ENCODE assay signal across 23 mouse cellular contexts in the genomic region with DNA sequence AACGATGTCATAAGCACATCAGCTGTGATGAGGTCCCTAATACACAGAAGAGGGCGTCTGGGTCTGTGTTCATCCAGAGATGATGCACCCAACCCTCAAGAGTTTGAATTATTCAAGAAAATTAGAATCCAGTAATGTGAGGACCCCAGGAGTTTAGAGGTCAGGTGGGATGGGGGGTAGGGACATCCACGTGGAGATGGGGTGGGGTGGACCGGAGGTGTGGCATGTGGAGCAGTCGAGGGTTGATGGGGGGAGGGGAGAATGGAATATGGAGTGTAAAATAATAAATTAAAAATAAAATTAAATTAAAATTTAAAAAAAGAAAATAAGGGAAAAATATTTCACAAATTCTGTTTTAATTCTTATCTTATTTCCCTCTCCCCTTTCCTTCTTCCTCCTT. TPM values are rescaled to one million over a fixed set of nuclear protein-coding genes. Genes with fewer than 3 reads are reported as not detected.
"Had no signal": no experiment of that assay in that cellular context is flagged by ENCODE, and none has a peak within 500 bp of the region (broad histone marks: within the 10 kb centered on the region; RNA-seq: fewer than 3 reads in every experiment).

No protein-coding gene starts in this region.

- H3K36me3 ChIP-seq: liver, embryonic 13.5 days; liver, embryonic 15.5 days; lung, embryonic 15.5 days; midbrain, embryonic 12.5 days; neural tube, embryonic 12.5 days; stomach, embryonic 15.5 days had no signal

- H3K4me3 ChIP-seq: liver, embryonic 13.5 days; liver, embryonic 15.5 days; lung, embryonic 15.5 days; megakaryocyte, embryonic 14.5 days; midbrain, embryonic 12.5 days; neural tube, embryonic 12.5 days; stomach, embryonic 15.5 days had no signal

- H3K4me2 ChIP-seq: liver, embryonic 13.5 days; liver, embryonic 15.5 days; lung, embryonic 15.5 days; midbrain, embryonic 12.5 days; neural tube, embryonic 12.5 days; stomach, embryonic 15.5 days had no signal

- H3K9ac ChIP-seq: liver, embryonic 13.5 days; liver, embryonic 15.5 days; liver, postnatal 0 days; lung, embryonic 15.5 days; midbrain, embryonic 12.5 days; neural tube, embryonic 12.5 days; stomach, embryonic 15.5 days had no signal

- H3K27ac ChIP-seq: liver, embryonic 13.5 days; liver, embryonic 15.5 days; lung, embryonic 15.5 days; macrophage; midbrain, embryonic 12.5 days; neural tube, embryonic 12.5 days; stomach, embryonic 15.5 days; stomach, postnatal 0 days had no signal

- H3K4me1 ChIP-seq: liver, embryonic 13.5 days; liver, embryonic 15.5 days; lung, embryonic 15.5 days; megakaryocyte, embryonic 14.5 days; midbrain, embryonic 12.5 days; neural tube, embryonic 12.5 days; stomach, embryonic 15.5 days had no signal

- H3K9me3 ChIP-seq: liver, embryonic 13.5 days; liver, embryonic 15.5 days; lung, embryonic 15.5 days; midbrain, embryonic 12.5 days; neural tube, embryonic 12.5 days; stomach, embryonic 15.5 days had no signal

- DNase-seq: liver, embryonic 13.5 days; liver, postnatal 0 days; lung, adult 2 months; lung, postnatal 14 days; lung, postnatal 36 days; right cerebral cortex, postnatal 14 days; thymus, adult 2 months; thymus, postnatal 25 days; thymus, postnatal 4 days had no signal

- H3K27me3 ChIP-seq: liver, embryonic 13.5 days; liver, embryonic 15.5 days; lung, embryonic 15.5 days; megakaryocyte, embryonic 14.5 days; midbrain, embryonic 12.5 days; neural tube, embryonic 12.5 days; stomach, embryonic 15.5 days had no signal

- ATAC-seq: liver, postnatal 0 days; lung, postnatal 0 days; midbrain, embryonic 16.5 days had no signal

RNA-seq across cellular contexts. Expression of a gene that starts 27.9 kb away (rescaled TPM):
- total RNA-seq: megakaryocyte progenitor cell, adult 5-6 weeks; monocyte, adult 5-6 weeks had no signal
- polyA plus RNA-seq: macrophage; spleen, adult 2 months; testis, adult 2 months had no signal
